Mouse (Mus musculus) stomach, embryonic 14.5 days (tissue): ENCODE measurements around the gene Hes5. TPM values are rescaled to one million over a fixed set of nuclear protein-coding genes. Genes with fewer than 3 reads are reported as not detected.

ENCODE experiments used
- ATAC-seq: fragments of 200-750 bp; cut with Nextera tagmentation; 2 replicates; pipeline ENCODE4 v1.8.0; 2017; ENCODE audit warnings: low read depth, moderate TSS enrichment; ENCODE audit not compliant: insufficient number of reproducible peaks, insufficient read depth, low FRiP score
- H3K27ac ChIP-seq: fragments of 300-500 bp; sonication (generic); 2 replicates; pipeline ENCODE4 v1.5.1; 2014; ENCODE audit warnings: mild to moderate bottlenecking, low read length, moderate library complexity, mixed read lengths
- H3K27me3 ChIP-seq: fragments of 300-500 bp; sonication (generic); 2 replicates; pipeline ENCODE4 v1.6.1; 2014; ENCODE audit warnings: low read length, control low read depth, mixed read lengths; ENCODE audit not compliant: control insufficient read depth, insufficient read depth
- H3K36me3 ChIP-seq: fragments of 300-500 bp; sonication (generic); 2 replicates; pipeline ENCODE4 v1.6.1; 2014; ENCODE audit warnings: mild to moderate bottlenecking, control low read depth, low read length, moderate library complexity, mixed read lengths; ENCODE audit not compliant: control insufficient read depth, insufficient read depth
- H3K4me1 ChIP-seq: fragments of 300-500 bp; sonication (generic); 2 replicates; pipeline ENCODE4 v1.6.1; 2014; ENCODE audit warnings: low read length, control low read depth, mixed read lengths; ENCODE audit not compliant: control insufficient read depth, insufficient read depth
- H3K4me2 ChIP-seq: fragments of 300-500 bp; sonication (generic); replicated peaks from 2 replicates; pipeline ENCODE4 v1.6.1; 2014; ENCODE audit warnings: low read depth, low read length, control low read depth
- H3K4me3 ChIP-seq: fragments of 300-500 bp; sonication (generic); 2 replicates; pipeline ENCODE4 v1.5.1; 2014; ENCODE audit warnings: low read depth, low read length, control low read depth
- H3K9ac ChIP-seq: fragments of 300-500 bp; sonication (generic); replicated peaks from 2 replicates; pipeline ENCODE4 v1.6.1; 2014; ENCODE audit warnings: low read depth, mild to moderate bottlenecking, control low read depth, low read length, moderate library complexity, mixed read lengths
- H3K9me3 ChIP-seq: fragments of 300-500 bp; sonication (generic); 2 replicates; pipeline ENCODE4 v1.6.1; 2016; ENCODE audit warnings: low read depth, low read length, control low read depth; ENCODE audit not compliant: control insufficient read depth
- WGBS: fragments of 180-500 bp; shearing (Covaris S2); extraction: QIAGEN DNeasy Blood & Tissue Kit; methylation state at CpG from one replicate; pipeline ENCODE4 v1.1.7; 2014; 5-methylcytosine and 5-hydroxymethylcytosine counted together
- polyA plus RNA-seq: library from polyadenylated mRNA; unstranded; fragments of >200 nt; fragmentation: Nextera tagmentation; extraction: Ambion mirVana; gene quantifications from 2 replicates; pipeline ENCODE4 v1.2.1, GENCODE M21; 2014

Gene Hes5
- polyA plus RNA-seq, 1 experiment from 2014 or later, result 0.91 TPM

GRCm38 (mm10) chr4:154936542-154937255 is 24.0 kb upstream of the Hes5 start:
- Histone ChIP-seq H3K9ac (no peak overlapping the region), H3K27ac (no peak overlapping the region), H3K4me3 (no peak overlapping the region), H3K4me2 (no peak overlapping the region), H3K36me3 (no peaks in the 10 kb centered on the region), H3K27me3 (no peaks in the 10 kb centered on the region), H3K9me3 (no peaks in the 10 kb centered on the region), H3K4me1 (no peaks in the 10 kb centered on the region)
- WGBS, result 58% methylated on average over 8 of the region's 8 CpGs
- ATAC-seq, result no peak

- no peak overlapping the region for H3K4me2 ChIP-seq
- H3K9me3 ChIP-seq, result no peaks in the 10 kb centered on the region
- no peaks in the 10 kb centered on the region for H3K27me3 ChIP-seq
- no peaks in the 10 kb centered on the region for H3K36me3 ChIP-seq
- H3K4me3 ChIP-seq, result no peak overlapping the region
- H3K9ac ChIP-seq, result no peak overlapping the region
- WGBS, result 74% methylated on average over 1 of the region's 1 CpGs
- H3K4me1 ChIP-seq, result no peaks in the 10 kb centered on the region
- no peak overlapping the region for H3K27ac ChIP-seq
- ATAC-seq, result no peak
These were observed 23.0 kb upstream of the Hes5 start for GRCm38 (mm10) chr4:154937746-154938145.

GRCm38 (mm10) chr4:154940156-154940555 is 20.6 kb upstream of the Hes5 start:
- Histone ChIP-seq H3K27me3 (no peaks in the 10 kb centered on the region), H3K4me3 (no peak overlapping the region), H3K4me1 (no peaks in the 10 kb centered on the region), H3K4me2 (no peak overlapping the region), H3K9me3 (no peaks in the 10 kb centered on the region), H3K9ac (no peak overlapping the region), H3K27ac (no peak overlapping the region), H3K36me3 (no peaks in the 10 kb centered on the region)
- no peak for ATAC-seq
- WGBS, result 85% methylated on average over 2 of the region's 2 CpGs

- Histone ChIP-seq H3K9me3 (no peaks in the 10 kb centered on the region), H3K4me3 (no peak overlapping the region), H3K9ac (no peak overlapping the region), H3K27me3 (no peaks in the 10 kb centered on the region), H3K36me3 (no peaks in the 10 kb centered on the region), H3K4me2 (no peak overlapping the region), H3K4me1 (peaks cover 6% of the 10 kb centered on the region; the same call in 1 of the 2 replicates), H3K27ac (no peak overlapping the region)
- 82% methylated on average over 5 of the region's 5 CpGs for WGBS
- ATAC-seq, result no peak
These were observed 18.9 kb upstream of the Hes5 start for GRCm38 (mm10) chr4:154941831-154942230.

- 75% methylated on average over 10 of the region's 10 CpGs for WGBS
- no peak overlapping the region for H3K27ac ChIP-seq
- no peaks in the 10 kb centered on the region for H3K27me3 ChIP-seq
- no peak for ATAC-seq
- peaks cover 6% of the 10 kb centered on the region; the same call in 1 of the 2 replicates for H3K4me1 ChIP-seq
- no peak overlapping the region for H3K4me2 ChIP-seq
- H3K9ac ChIP-seq, result no peak overlapping the region
- no peak overlapping the region for H3K4me3 ChIP-seq
- no peaks in the 10 kb centered on the region for H3K9me3 ChIP-seq
- no peaks in the 10 kb centered on the region for H3K36me3 ChIP-seq
These were observed 17.9 kb upstream of the Hes5 start for GRCm38 (mm10) chr4:154942632-154943322.

- no peak overlapping the region for H3K4me3 ChIP-seq
- H3K4me1 ChIP-seq, result peaks cover 6% of the 10 kb centered on the region
- no peak for ATAC-seq
- WGBS, result 85% methylated on average over 6 of the region's 6 CpGs
- H3K4me2 ChIP-seq, result no peak overlapping the region
- H3K9me3 ChIP-seq, result no peaks in the 10 kb centered on the region
- no peaks in the 10 kb centered on the region for H3K36me3 ChIP-seq
- H3K27ac ChIP-seq, result no peak overlapping the region
- H3K9ac ChIP-seq, result no peak overlapping the region
- H3K27me3 ChIP-seq, result no peaks in the 10 kb centered on the region
These were observed 17.2 kb upstream of the Hes5 start for GRCm38 (mm10) chr4:154943323-154944039.

GRCm38 (mm10) chr4:154944121-154944590 is 16.6 kb upstream of the Hes5 start:
- H3K9me3 ChIP-seq, result no peaks in the 10 kb centered on the region
- H3K27me3 ChIP-seq, result no peaks in the 10 kb centered on the region
- 26% methylated on average over 2 of the region's 2 CpGs for WGBS
- no peak overlapping the region for H3K4me3 ChIP-seq
- H3K36me3 ChIP-seq, result no peaks in the 10 kb centered on the region
- no peak overlapping the region for H3K9ac ChIP-seq
- H3K4me1 ChIP-seq, result peaks cover 6% of the 10 kb centered on the region
- ATAC-seq, result peak; percentile 78
- no peak overlapping the region for H3K4me2 ChIP-seq
- H3K27ac ChIP-seq, result no peak overlapping the region

GRCm38 (mm10) chr4:154946319-154946718 is 14.4 kb upstream of the Hes5 start:
- peak; percentile 91 for ATAC-seq
- 2% methylated on average over 8 of the region's 8 CpGs for WGBS
- Histone ChIP-seq H3K9me3 (no peaks in the 10 kb centered on the region), H3K36me3 (no peaks in the 10 kb centered on the region), H3K4me1 (peaks cover 6% of the 10 kb centered on the region), H3K4me3 (peak overlapping the region; percentile 18; the same call in 1 of the 2 replicates), H3K4me2 (peak overlapping the region; percentile 47), H3K9ac (no peak overlapping the region), H3K27me3 (peaks cover 6% of the 10 kb centered on the region; the same call in 1 of the 2 replicates), H3K27ac (no peak overlapping the region)
